Mouse (Mus musculus): ENCODE measurements at regions not wholly inside any gene's neighbourhood (a gene's known extent, or its start where the extent isn't known, plus 50 kb on each side); places are given as distances from the start of the nearest gene placed in this dataset.

- Histone ChIP-seq H3K4me2 (replicated peaks) (no peak overlapping the region), H3K4me3 (replicated peaks) (no peak overlapping the region), H3K4me1 (replicated peaks) (no peaks in the 10 kb centered on the region), H3K27me3 (replicated peaks) (no peaks in the 10 kb centered on the region), H3K9me3 (no peaks in the 10 kb centered on the region), H3K9ac (no peak overlapping the region), H3K36me3 (no peaks in the 10 kb centered on the region), H3K27ac (no peak overlapping the region)
- ATAC-seq = no peak
- WGBS = 90% methylated on average over 1 of the region's 1 CpGs
Measured at GRCm38 (mm10) chr3:44797536-44797935, 580.7 kb upstream of the Pcdh10 start.

- Histone ChIP-seq H3K4me3 (replicated peaks) (no peak overlapping the region), H3K27ac (no peak overlapping the region), H3K27me3 (replicated peaks) (no peaks in the 10 kb centered on the region), H3K9ac (no peak overlapping the region), H3K36me3 (no peaks in the 10 kb centered on the region), H3K9me3 (no peaks in the 10 kb centered on the region), H3K4me1 (replicated peaks) (no peaks in the 10 kb centered on the region), H3K4me2 (replicated peaks) (no peak overlapping the region)
- WGBS = 47% methylated on average over 1 of the region's 1 CpGs
- peak; percentile 99 for ATAC-seq
Measured at GRCm38 (mm10) chr3:44819376-44819775, 558.8 kb upstream of the Pcdh10 start.

Data from intestine, embryonic 15.5 days (tissue).